Mouse (Mus musculus) embryonic facial prominence, embryonic 13.5 days (tissue): ENCODE measurements at regions not wholly inside any gene's neighbourhood (a gene's known extent, or its start where the extent isn't known, plus 50 kb on each side); places are given as distances from the start of the nearest gene placed in this dataset.
A peak's percentile ranks its signal among the peaks of the same experiment; 100 is the strongest.
"Not testable (repeated sequence)": the region's sequence is repeated elsewhere in the genome, so short reads cannot be mapped to it uniquely, and the experiment has no call there.

Source experiments
- ATAC-seq: fragments of 200-750 bp; cut with Nextera tagmentation; 2 replicates; pipeline ENCODE4 v1.8.0; 2017; ENCODE audit warnings: low read depth; ENCODE audit not compliant: insufficient number of reproducible peaks, insufficient read depth, low FRiP score, low TSS enrichment
- H3K27ac ChIP-seq: fragments of 300-500 bp; sonication (generic); 2 replicates; pipeline ENCODE4 v1.5.1; 2015; ENCODE audit warnings: moderate library complexity, mild to moderate bottlenecking, inconsistent platforms
- H3K27me3 ChIP-seq: fragments of 300-500 bp; sonication (generic); 2 replicates; pipeline ENCODE4 v1.6.1; 2015; ENCODE audit warnings: mild to moderate bottlenecking, inconsistent platforms
- H3K36me3 ChIP-seq: fragments of 300-500 bp; sonication (generic); 2 replicates; pipeline ENCODE4 v1.6.1; 2015; ENCODE audit warnings: mild to moderate bottlenecking, inconsistent platforms
- H3K4me1 ChIP-seq: fragments of 300-500 bp; sonication (generic); 2 replicates; pipeline ENCODE4 v1.6.1; 2015; ENCODE audit warnings: inconsistent platforms
- H3K4me2 ChIP-seq: fragments of 300-500 bp; sonication (generic); 2 replicates; pipeline ENCODE4 v1.6.1; 2015; ENCODE audit warnings: moderate library complexity, mild to moderate bottlenecking, inconsistent platforms
- H3K4me3 ChIP-seq: fragments of 300-500 bp; sonication (generic); 2 replicates; pipeline ENCODE4 v1.5.1; 2015; ENCODE audit warnings: mild to moderate bottlenecking, inconsistent platforms
- H3K9ac ChIP-seq: fragments of 300-500 bp; sonication (generic); 2 replicates; pipeline ENCODE4 v1.6.1; 2015; ENCODE audit warnings: mild to moderate bottlenecking, inconsistent platforms
- H3K9me3 ChIP-seq: fragments of 300-500 bp; sonication (generic); 2 replicates; pipeline ENCODE4 v1.6.1; 2016; ENCODE audit warnings: inconsistent platforms
- WGBS: fragments of 180-500 bp; shearing (Covaris S2); methylation state at CpG from one replicate; pipeline ENCODE4 v1.1.7; 2015; ENCODE audit warnings: mixed read lengths; 5-methylcytosine and 5-hydroxymethylcytosine counted together

- no peak for ATAC-seq
These were observed 299.0 kb downstream of the Gm8797 start for GRCm38 (mm10) chr3:6049472-6050045.

GRCm38 (mm10) chr3:6051901-6052300 lies 301.3 kb downstream of the Gm8797 start:
- Histone ChIP-seq H3K27ac (no peak overlapping the region), H3K36me3 (no peaks in the 10 kb centered on the region), H3K4me1 (no peaks in the 10 kb centered on the region), H3K9me3 (no peaks in the 10 kb centered on the region), H3K4me3 (no peak overlapping the region), H3K4me2 (no peak overlapping the region), H3K27me3 (no peaks in the 10 kb centered on the region), H3K9ac (no peak overlapping the region)
- WGBS = 78% methylated on average over 2 of the region's 2 CpGs
- no peak for ATAC-seq

More at GRCm38 (mm10) chr3:6049472-6050045, 299.0 kb downstream of the Gm8797 start:
- Histone ChIP-seq H3K27me3 (no peaks in the 10 kb centered on the region), H3K36me3 (no peaks in the 10 kb centered on the region), H3K4me2 (no peak overlapping the region), H3K4me1 (no peaks in the 10 kb centered on the region), H3K9ac (no peak overlapping the region), H3K9me3 (no peaks in the 10 kb centered on the region), H3K4me3 (no peak overlapping the region), H3K27ac (no peak overlapping the region)
- 80% methylated on average over 4 of the region's 4 CpGs for WGBS

- WGBS = 32% methylated on average over 1 of the region's 1 CpGs
- H3K9me3 ChIP-seq = no peaks in the 10 kb centered on the region
- no peak overlapping the region for H3K9ac ChIP-seq
These were observed 333.2 kb downstream of the Gm8797 start for GRCm38 (mm10) chr3:6083855-6084254.

GRCm38 (mm10) chr3:6087267-6087666 lies 336.7 kb downstream of the Gm8797 start:
- ATAC-seq = no peak
- Histone ChIP-seq H3K4me3 (no peak overlapping the region), H3K27ac (no peak overlapping the region), H3K27me3 (no peaks in the 10 kb centered on the region), H3K9ac (no peak overlapping the region), H3K4me2 (no peak overlapping the region), H3K9me3 (no peaks in the 10 kb centered on the region), H3K36me3 (no peaks in the 10 kb centered on the region), H3K4me1 (no peaks in the 10 kb centered on the region)
- WGBS = 75% methylated on average over 9 of the region's 9 CpGs

More at GRCm38 (mm10) chr3:6083855-6084254, 333.2 kb downstream of the Gm8797 start:
- no peak overlapping the region for H3K27ac ChIP-seq
- no peak overlapping the region for H3K4me2 ChIP-seq
- no peak overlapping the region for H3K4me3 ChIP-seq
- H3K36me3 ChIP-seq = no peaks in the 10 kb centered on the region
- no peaks in the 10 kb centered on the region for H3K4me1 ChIP-seq
- no peak for ATAC-seq
- H3K27me3 ChIP-seq = no peaks in the 10 kb centered on the region

GRCm38 (mm10) chr3:6093931-6094330 lies 343.3 kb downstream of the Gm8797 start:
- WGBS = 87% methylated on average over 2 of the region's 2 CpGs
- Histone ChIP-seq H3K4me1 (no peaks in the 10 kb centered on the region), H3K27ac (no peak overlapping the region), H3K9ac (no peak overlapping the region), H3K27me3 (no peaks in the 10 kb centered on the region), H3K9me3 (no peaks in the 10 kb centered on the region), H3K36me3 (no peaks in the 10 kb centered on the region), H3K4me3 (no peak overlapping the region), H3K4me2 (no peak overlapping the region)
- ATAC-seq = no peak

GRCm38 (mm10) chr3:6094410-6094809 lies 343.8 kb downstream of the Gm8797 start:
- H3K9ac ChIP-seq, ATAC-seq, H3K27me3 ChIP-seq, H3K4me2 ChIP-seq, H3K4me1 ChIP-seq, H3K27ac ChIP-seq, H3K9me3 ChIP-seq, H3K36me3 ChIP-seq, H3K4me3 ChIP-seq: not testable (repeated sequence)

- no peaks in the 10 kb centered on the region for H3K4me1 ChIP-seq
- H3K27me3 ChIP-seq = no peaks in the 10 kb centered on the region
- no peaks in the 10 kb centered on the region for H3K36me3 ChIP-seq
- no peak for ATAC-seq
- WGBS = 74% methylated on average over 4 of the region's 4 CpGs
- no peak overlapping the region for H3K4me3 ChIP-seq
- no peak overlapping the region for H3K27ac ChIP-seq
- H3K9ac ChIP-seq = no peak overlapping the region
- no peak overlapping the region for H3K4me2 ChIP-seq
- no peaks in the 10 kb centered on the region for H3K9me3 ChIP-seq
These were observed 350.3 kb downstream of the Gm8797 start for GRCm38 (mm10) chr3:6100863-6101262.

GRCm38 (mm10) chr3:6102866-6103265 lies 352.3 kb downstream of the Gm8797 start:
- H3K27ac ChIP-seq = no peak overlapping the region
- H3K9me3 ChIP-seq = no peaks in the 10 kb centered on the region
- no peak for ATAC-seq
- no peak overlapping the region for H3K9ac ChIP-seq
- H3K4me2 ChIP-seq = no peak overlapping the region
- 61% methylated on average over 1 of the region's 1 CpGs for WGBS
- H3K4me3 ChIP-seq = no peak overlapping the region
- H3K4me1 ChIP-seq = no peaks in the 10 kb centered on the region
- H3K27me3 ChIP-seq = no peaks in the 10 kb centered on the region
- H3K36me3 ChIP-seq = no peaks in the 10 kb centered on the region

- Histone ChIP-seq H3K4me2 (no peak overlapping the region), H3K4me3 (no peak overlapping the region), H3K9me3 (no peaks in the 10 kb centered on the region), H3K4me1 (no peaks in the 10 kb centered on the region), H3K9ac (no peak overlapping the region), H3K36me3 (no peaks in the 10 kb centered on the region), H3K27ac (no peak overlapping the region), H3K27me3 (no peaks in the 10 kb centered on the region)
- 6% methylated on average over 2 of the region's 2 CpGs for WGBS
- ATAC-seq = no peak
These were observed 356.1 kb downstream of the Gm8797 start for GRCm38 (mm10) chr3:6106659-6107058.

- no peak for ATAC-seq
- peak overlapping the region; percentile 30 for H3K4me3 ChIP-seq
These were observed 357.0 kb downstream of the Gm8797 start for GRCm38 (mm10) chr3:6107377-6108155.

GRCm38 (mm10) chr3:6118721-6119120 lies 368.1 kb downstream of the Gm8797 start:
- Histone ChIP-seq H3K4me1 (no peaks in the 10 kb centered on the region), H3K36me3 (no peaks in the 10 kb centered on the region), H3K27ac (no peak overlapping the region), H3K4me2 (no peak overlapping the region), H3K27me3 (no peaks in the 10 kb centered on the region), H3K9ac (no peak overlapping the region), H3K4me3 (no peak overlapping the region), H3K9me3 (no peaks in the 10 kb centered on the region)
- 81% methylated on average over 1 of the region's 1 CpGs for WGBS
- no peak for ATAC-seq

More at GRCm38 (mm10) chr3:6107377-6108155, 357.0 kb downstream of the Gm8797 start:
- peak overlapping the region; percentile 54 for H3K9ac ChIP-seq
- H3K4me2 ChIP-seq = peak overlapping the region; percentile 41
- no peaks in the 10 kb centered on the region for H3K4me1 ChIP-seq
- peak overlapping the region; percentile 84 for H3K27ac ChIP-seq
- H3K9me3 ChIP-seq = no peaks in the 10 kb centered on the region
- 31% methylated on average over 8 of the region's 8 CpGs for WGBS
- H3K36me3 ChIP-seq = no peaks in the 10 kb centered on the region
- no peaks in the 10 kb centered on the region for H3K27me3 ChIP-seq

- not testable (repeated sequence) for H3K27ac ChIP-seq, H3K27me3 ChIP-seq, H3K4me3 ChIP-seq, H3K4me1 ChIP-seq, H3K4me2 ChIP-seq, H3K36me3 ChIP-seq, H3K9ac ChIP-seq, ATAC-seq
- H3K9me3 ChIP-seq = peaks cover 15% of the 10 kb centered on the region
- WGBS = 58% methylated on average over 9 of the region's 9 CpGs
These were observed 385.1 kb downstream of the Gm8797 start for GRCm38 (mm10) chr3:6135754-6136153.
